Mouse (Mus musculus) monocyte, adult 5-6 weeks (primary cell): ENCODE data around the gene Coa6. TPM values are rescaled to one million over a fixed set of nuclear protein-coding genes. Genes with fewer than 3 reads are reported as not detected.
"Not testable (repeated sequence)": the region's sequence is repeated elsewhere in the genome, so short reads cannot be mapped to it uniquely, and the experiment has no call there.

Experiments used
- ATAC-seq: fragments of 153-309, 156-312 bp; replicated peaks from 2 replicates; pipeline ENCODE4 v1.8.0; 2017; ENCODE audit warnings: mild to moderate bottlenecking; ENCODE audit not compliant: low TSS enrichment, insufficient number of reproducible peaks, severe bottlenecking, poor library complexity, low FRiP score
- total RNA-seq: library from RNA; stranded (forward); fragments of 200-1000, 200-491, 200-594 nt; gene quantifications from 3 replicates; pipeline ENCODE4 v1.2.3, GENCODE M21; 2017

Coa6 gene
- total RNA-seq = 12.3 to 25.5 TPM (median 24.2 TPM) in 3 replicates

GRCm38 (mm10) chr8:126422174-126422919, at the start of gene Coa6:
Gene Coa6, plus strand, starts transcription at chr8:126422515.
- ATAC-seq = peak; percentile 97

GRCm38 (mm10) chr8:126379580-126379979, 42.7 kb upstream of the Coa6 start:
- no peak for ATAC-seq

DNA sequence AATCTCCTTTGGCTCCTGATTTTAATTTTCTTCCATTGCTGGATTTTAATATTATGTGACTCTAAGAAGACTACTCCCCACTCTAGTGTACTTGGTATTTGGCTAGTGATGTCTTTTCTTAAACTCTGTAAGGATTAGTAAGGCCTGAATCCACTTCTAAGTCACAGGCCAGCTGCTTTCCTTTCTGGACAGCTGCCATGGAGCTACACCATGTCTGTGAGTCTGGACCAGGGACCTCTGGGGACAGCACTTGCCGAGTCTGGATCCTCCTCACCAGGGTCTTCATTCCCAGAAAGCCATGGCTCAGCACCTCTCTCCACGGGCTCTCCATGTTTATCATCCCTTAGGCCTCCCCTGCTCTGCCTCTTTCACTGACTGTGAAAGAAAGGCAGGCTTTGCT, 42.2 kb upstream of the Coa6 start:
- ATAC-seq = no peak

DNA sequence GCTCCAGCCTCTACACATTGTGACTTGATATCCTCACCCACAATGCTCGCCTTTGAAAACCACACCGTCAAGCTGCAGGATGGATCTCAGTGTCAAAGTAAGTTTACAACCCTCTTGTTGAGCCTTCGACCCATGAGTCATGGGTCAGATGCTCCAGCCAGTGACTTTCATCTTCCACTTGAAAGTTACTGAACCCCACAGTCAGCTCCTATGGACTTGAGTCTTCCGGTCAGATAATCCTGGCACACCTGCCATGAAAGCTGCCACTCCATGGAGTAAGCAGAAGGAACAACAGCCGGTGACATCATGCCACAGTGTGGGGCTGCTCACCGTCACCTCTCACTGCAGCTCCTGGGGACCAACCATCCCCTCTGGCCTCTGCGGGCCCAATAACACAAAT, 41.0 kb upstream of the Coa6 start:
- no peak for ATAC-seq

DNA sequence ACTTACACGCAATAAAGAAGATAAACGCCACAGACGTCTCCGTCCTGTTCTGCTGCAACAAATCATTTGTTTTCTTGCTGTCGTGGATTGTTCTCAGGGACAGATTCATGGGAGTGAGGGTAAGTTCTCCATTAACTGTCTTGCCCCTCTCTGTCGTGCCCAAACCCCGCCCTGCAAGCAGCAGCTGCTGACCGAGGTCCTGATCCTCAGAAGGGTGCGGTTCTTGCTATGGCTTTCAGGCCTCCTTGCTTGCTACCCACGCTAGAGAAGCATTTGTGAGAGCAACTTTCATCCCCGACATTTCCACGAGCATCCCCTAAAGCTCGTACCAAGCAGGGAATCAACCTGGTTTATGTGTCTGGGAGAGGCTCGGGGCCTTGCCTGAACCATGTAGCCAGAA, 40.1 kb upstream of the Coa6 start:
- no peak for ATAC-seq

- ATAC-seq = no peak
Measured at GRCm38 (mm10) chr8:126382749-126383148, 39.6 kb upstream of the Coa6 start.

- no peak for ATAC-seq
Measured at GRCm38 (mm10) chr8:126387566-126387965, 34.7 kb upstream of the Coa6 start.

GRCm38 (mm10) chr8:126391541-126391940, 30.8 kb upstream of the Coa6 start:
- no peak for ATAC-seq

DNA sequence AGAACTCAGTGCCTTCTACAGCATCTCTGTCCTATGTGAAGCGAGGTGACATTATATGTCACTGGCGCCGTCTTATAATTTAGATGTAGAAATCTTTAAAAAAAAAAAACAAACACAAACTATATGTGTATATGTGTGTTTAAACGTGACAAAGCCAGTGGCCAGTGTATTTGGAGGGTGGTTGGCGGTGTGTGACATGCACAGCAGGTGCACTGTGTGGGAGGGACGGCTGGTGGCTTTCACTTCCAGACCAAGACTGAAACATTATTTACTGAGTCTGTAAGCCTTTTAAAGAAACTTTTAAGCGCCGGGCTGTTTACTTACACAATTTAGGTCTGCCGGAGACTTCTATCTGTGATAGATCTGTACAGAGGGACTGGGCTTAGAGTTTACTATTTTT, 26.9 kb upstream of the Coa6 start:
- ATAC-seq = no peak

DNA sequence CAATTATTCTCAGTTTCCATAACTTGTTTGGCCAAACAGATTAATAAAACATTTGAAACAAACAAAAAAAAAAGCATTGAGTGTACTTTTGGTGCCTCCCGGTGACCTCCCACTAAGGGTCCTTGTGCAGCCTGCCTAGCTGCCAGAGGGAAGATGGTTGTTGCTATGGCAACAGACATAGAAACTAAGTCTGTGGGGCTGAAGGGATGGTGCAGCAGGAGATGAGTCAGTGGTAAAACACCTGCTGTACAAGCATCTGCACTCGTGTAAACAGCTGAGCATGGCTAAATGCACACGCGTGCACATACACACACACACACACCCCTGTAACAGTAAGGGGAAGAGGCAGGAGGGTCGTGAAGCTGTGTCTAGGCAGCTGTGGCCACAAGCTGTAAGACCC, 26.4 kb upstream of the Coa6 start:
- ATAC-seq = no peak

DNA sequence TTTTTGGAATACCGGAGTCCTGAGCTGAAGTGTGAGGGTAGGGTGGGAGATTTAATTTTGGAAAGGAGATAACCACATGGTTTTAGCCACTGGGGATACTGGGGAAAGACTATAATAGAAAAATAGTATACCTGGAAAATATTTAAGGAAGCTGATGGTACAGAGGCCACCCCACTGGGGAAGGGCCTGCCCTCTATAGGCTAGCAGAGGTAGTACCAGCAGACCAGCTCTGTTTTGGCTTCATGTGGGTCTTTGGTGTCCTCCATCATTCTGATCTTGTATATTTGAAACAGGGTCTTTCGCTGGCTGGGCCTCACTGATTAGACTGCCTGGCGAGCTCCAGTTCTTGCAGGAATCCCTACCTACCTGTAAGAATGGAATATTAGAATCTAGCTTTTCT, 24.0 kb upstream of the Coa6 start:
- no peak for ATAC-seq

- ATAC-seq = not testable (repeated sequence)
Measured at GRCm38 (mm10) chr8:126404550-126404949, 17.8 kb upstream of the Coa6 start.

GRCm38 (mm10) chr8:126405030-126405429, 17.3 kb upstream of the Coa6 start:
- ATAC-seq = no peak

DNA sequence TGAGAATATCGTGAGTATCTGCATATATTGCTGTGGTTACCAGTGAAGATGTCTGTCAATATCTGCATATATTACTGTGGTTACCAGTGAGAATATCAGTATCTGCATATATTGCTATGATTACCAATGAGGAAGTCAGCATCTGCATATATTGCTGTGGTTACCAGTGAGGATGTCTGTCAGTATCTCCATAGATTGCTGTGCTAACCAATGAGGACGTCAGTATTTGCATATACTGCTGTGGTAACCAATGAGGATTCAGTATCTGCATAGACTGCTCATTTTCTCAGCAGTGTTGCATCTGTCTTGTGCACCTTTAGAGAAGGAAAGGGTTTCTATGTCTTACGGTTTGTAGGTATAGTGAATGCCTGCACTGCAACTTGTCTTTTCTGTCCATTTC, 1.5 kb upstream of the Coa6 start:
- peak; percentile 19; the same call in 1 of the 2 replicates for ATAC-seq

GRCm38 (mm10) chr8:126422920-126423300, 595 bp downstream of the Coa6 start:
- ATAC-seq = 0 out of 2 replicates have a peak, but pooled peaks have one; percentile 1

DNA sequence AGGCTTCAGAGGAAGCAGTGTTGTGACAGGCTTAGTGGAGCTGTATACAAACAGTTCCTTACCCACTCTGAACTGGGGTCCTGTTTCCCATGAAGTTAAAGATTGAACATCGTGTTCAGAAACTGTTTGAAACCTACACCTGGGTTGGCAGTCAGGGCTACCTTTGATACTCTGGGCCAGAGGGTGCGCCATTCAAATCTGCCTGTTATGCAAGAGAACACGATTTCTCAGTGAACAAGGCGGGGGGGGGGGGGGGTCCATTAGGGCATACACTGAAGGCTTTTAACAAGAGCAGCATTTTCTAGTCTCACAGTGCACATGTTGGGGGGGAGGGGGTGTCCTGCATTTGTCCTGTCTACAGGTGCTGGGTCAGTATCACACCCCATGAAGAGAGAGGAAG, 1.8 kb downstream of the Coa6 start:
- ATAC-seq = no peak

- no peak for ATAC-seq
Measured at GRCm38 (mm10) chr8:126424946-126425345, 2.6 kb downstream of the Coa6 start.

DNA sequence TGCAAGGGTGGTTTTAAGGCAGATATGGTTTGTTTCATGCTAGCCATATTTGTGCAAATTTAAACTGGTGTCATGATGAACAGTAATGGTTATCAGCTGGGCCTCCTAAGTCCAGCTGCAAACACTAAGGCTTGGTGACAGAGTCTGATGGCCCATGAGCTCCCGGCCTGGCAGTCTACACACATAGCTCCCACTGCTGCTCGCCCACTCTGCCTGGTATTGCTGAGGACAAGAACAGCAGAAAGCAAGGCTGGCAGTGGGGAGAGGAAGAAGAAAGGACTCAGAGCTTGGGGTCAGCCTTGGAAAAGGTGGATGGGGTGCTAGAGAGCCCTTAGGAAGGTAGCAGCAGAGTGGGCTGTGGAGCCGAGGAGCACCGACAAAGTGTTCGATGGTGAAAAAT, 7.3 kb downstream of the Coa6 start:
- ATAC-seq = no peak

GRCm38 (mm10) chr8:126433827-126434226, 11.5 kb downstream of the Coa6 start:
- ATAC-seq = no peak

DNA sequence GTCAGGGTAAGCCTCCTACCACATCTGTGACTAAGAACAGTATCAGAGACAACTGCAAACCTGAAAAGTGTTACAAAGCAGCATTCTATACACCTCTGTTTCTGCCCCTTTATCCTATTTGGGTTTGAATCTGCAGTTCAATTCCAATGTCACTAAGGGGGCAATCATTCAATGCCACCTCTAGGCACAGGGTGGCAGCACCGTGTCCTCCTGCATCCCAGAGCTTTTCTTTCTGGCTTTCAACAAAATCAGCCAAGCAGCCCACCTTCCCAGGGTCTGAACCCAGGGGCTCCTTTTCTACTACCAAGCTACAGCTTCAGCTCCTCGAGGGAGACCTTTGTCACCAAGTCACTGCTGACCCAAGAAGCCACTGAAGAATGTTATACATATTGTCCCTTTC, 16.6 kb downstream of the Coa6 start:
- ATAC-seq = no peak

DNA sequence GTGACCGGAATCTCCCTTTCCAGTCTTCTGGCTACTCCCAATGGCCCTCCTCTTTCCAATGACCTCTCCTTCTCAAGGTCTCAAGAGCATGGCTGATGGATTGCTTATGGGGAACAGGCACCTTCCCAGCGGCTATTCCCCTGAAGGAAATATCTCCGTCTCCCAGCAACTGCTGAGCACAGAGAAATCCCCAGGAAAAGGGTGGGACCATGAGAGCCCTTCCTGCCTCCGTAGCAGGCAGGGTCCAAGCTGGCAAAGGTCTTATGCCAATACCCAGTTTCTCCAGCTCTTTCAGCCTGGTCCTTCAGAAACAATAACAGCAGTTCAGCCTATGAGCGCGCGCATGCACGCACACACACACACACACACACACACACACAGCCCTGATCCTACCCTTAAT, 28.8 kb downstream of the Coa6 start:
- no peak for ATAC-seq
